In the genomic region with DNA sequence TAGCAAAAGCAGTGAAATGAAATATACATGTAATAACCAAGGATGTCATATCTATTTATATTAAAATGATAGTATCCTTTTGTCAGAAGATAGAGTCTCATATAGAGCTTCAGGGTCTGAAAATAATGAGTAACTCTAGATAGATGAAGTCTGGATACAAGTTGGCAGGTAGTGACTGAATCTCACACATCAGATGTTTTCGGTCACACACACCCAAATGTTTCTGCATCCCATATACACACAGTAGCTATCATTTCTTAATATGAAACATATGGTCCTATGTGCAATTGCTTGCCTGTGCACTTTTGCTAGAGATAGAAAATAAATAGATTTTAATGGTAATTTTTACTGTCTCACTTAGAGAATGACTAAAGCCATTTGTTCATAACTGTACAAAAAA, we compare ENCODE assay signal across 28 mouse cellular contexts.
"Had no signal": no experiment of that assay in that cellular context is flagged by ENCODE, and none has a peak within 500 bp of the region (broad histone marks: within the 10 kb centered on the region; RNA-seq: fewer than 3 reads in every experiment).

No protein-coding gene starts in this region.

- DNase-seq: gastrocnemius, postnatal 14 days; gastrocnemius, postnatal 36 days; heart, adult 11 months; heart, adult 2 months; heart, postnatal 14 days; heart, postnatal 4 days; kidney, adult 18-20 months; kidney, adult 8-10 months; kidney, postnatal 10 days; kidney, postnatal 25 days; kidney, postnatal 4 days; liver; liver, embryonic 13.5 days had no signal

- H3K9me3 ChIP-seq: heart, embryonic 13.5 days; heart, embryonic 15.5 days; hindbrain, embryonic 10.5 days; hindbrain, embryonic 12.5 days; intestine, embryonic 15.5 days; limb, embryonic 10.5 days; limb, embryonic 12.5 days; liver, embryonic 13.5 days had no signal

- ATAC-seq: hindbrain, embryonic 16.5 days; inflammation-experienced regulatory T-cells, adult 6 months; intestine, embryonic 15.5 days; intestine, postnatal 0 days had no signal

- H3K27me3 ChIP-seq: heart, embryonic 13.5 days; heart, embryonic 15.5 days; hindbrain, embryonic 12.5 days; intestine, embryonic 15.5 days; limb, embryonic 12.5 days; liver, embryonic 13.5 days had no signal

- H3K4me2 ChIP-seq: heart, embryonic 11.5 days; heart, embryonic 13.5 days; heart, embryonic 15.5 days; hindbrain, embryonic 12.5 days; hindbrain, embryonic 14.5 days; intestine, embryonic 15.5 days; limb, embryonic 12.5 days; liver, embryonic 11.5 days; liver, embryonic 13.5 days had no signal

- H3K36me3 ChIP-seq: heart, embryonic 13.5 days; heart, embryonic 15.5 days; hindbrain, embryonic 10.5 days; hindbrain, embryonic 12.5 days; intestine, embryonic 15.5 days; limb, embryonic 10.5 days; limb, embryonic 12.5 days; liver, embryonic 13.5 days had no signal

- H3K4me3 ChIP-seq: heart, adult 2 months; heart, embryonic 13.5 days; heart, embryonic 15.5 days; hindbrain, embryonic 10.5 days; hindbrain, embryonic 12.5 days; intestine, embryonic 15.5 days; layer of hippocampus, adult 2 months; left cerebral cortex, adult 2 months; limb, embryonic 10.5 days; limb, embryonic 12.5 days; liver, embryonic 13.5 days had no signal

- H3K27ac ChIP-seq: heart, adult 2 months; heart, embryonic 13.5 days; heart, embryonic 15.5 days; hindbrain, embryonic 10.5 days; hindbrain, embryonic 12.5 days; hindbrain, embryonic 14.5 days; intestine, embryonic 15.5 days; layer of hippocampus, adult 2 months; left cerebral cortex, adult 2 months; limb, embryonic 10.5 days; limb, embryonic 12.5 days; liver, embryonic 13.5 days had no signal

- H3K4me1 ChIP-seq: heart, embryonic 13.5 days; heart, embryonic 15.5 days; hindbrain, embryonic 10.5 days; hindbrain, embryonic 12.5 days; intestine, embryonic 15.5 days; limb, embryonic 10.5 days; limb, embryonic 12.5 days; liver, embryonic 13.5 days had no signal

- H3K9ac ChIP-seq: heart, embryonic 13.5 days; heart, embryonic 15.5 days; hindbrain, embryonic 12.5 days; hindbrain, embryonic 14.5 days; intestine, embryonic 15.5 days; limb, embryonic 12.5 days; liver, embryonic 13.5 days had no signal
